Mouse (Mus musculus): ENCODE results near the gene Vangl2. TPM values are rescaled to one million over a fixed set of nuclear protein-coding genes. Genes with fewer than 3 reads are reported as not detected.
"Not testable (repeated sequence)": the region's sequence is repeated elsewhere in the genome, so short reads cannot be mapped to it uniquely, and the experiment has no call there.

Gene Vangl2
- polyA plus RNA-seq, 1 experiment from 2014 or later = 17.3 TPM

- no peaks in the 10 kb centered on the region for H3K27me3 ChIP-seq
- no peak for ATAC-seq (replicated peaks; ENCODE audit: low FRiP score)
- no peak overlapping the region for H3K4me3 ChIP-seq (replicated peaks)
- 90% methylated on average over 4 of the region's 4 CpGs for WGBS
- no peak overlapping the region for H3K9ac ChIP-seq
- no peak overlapping the region for H3K27ac ChIP-seq
- no peaks in the 10 kb centered on the region for H3K36me3 ChIP-seq
- no peaks in the 10 kb centered on the region for H3K9me3 ChIP-seq (replicated peaks)
- no peak overlapping the region for H3K4me2 ChIP-seq
- no peaks in the 10 kb centered on the region for H3K4me1 ChIP-seq
Observed at GRCm38 (mm10) chr1:171975831-171976230, 52.4 kb downstream of the Vangl2 start.

GRCm38 (mm10) chr1:171975377-171975776 lies 52.9 kb downstream of the Vangl2 start:
- WGBS = 90% methylated on average over 9 of the region's 9 CpGs
- H3K9me3 ChIP-seq (replicated peaks) = no peaks in the 10 kb centered on the region
- no peaks in the 10 kb centered on the region for H3K4me1 ChIP-seq
- no peak overlapping the region for H3K4me3 ChIP-seq (replicated peaks)
- no peaks in the 10 kb centered on the region for H3K36me3 ChIP-seq
- ATAC-seq (replicated peaks; ENCODE audit: low FRiP score) = no peak
- H3K4me2 ChIP-seq = no peak overlapping the region
- no peak overlapping the region for H3K27ac ChIP-seq
- H3K9ac ChIP-seq = no peak overlapping the region
- H3K27me3 ChIP-seq = no peaks in the 10 kb centered on the region

- not testable (repeated sequence) for H3K27me3 ChIP-seq; ATAC-seq (replicated peaks; ENCODE audit: low FRiP score); H3K36me3 ChIP-seq; H3K27ac ChIP-seq; H3K4me3 ChIP-seq (replicated peaks); H3K4me1 ChIP-seq; H3K4me2 ChIP-seq; H3K9ac ChIP-seq; H3K9me3 ChIP-seq (replicated peaks)
- 97% methylated on average over 2 of the region's 2 CpGs for WGBS
Observed at GRCm38 (mm10) chr1:171974361-171974760, 53.9 kb downstream of the Vangl2 start.

GRCm38 (mm10) chr1:171970854-171971586 lies 57.2 kb downstream of the Vangl2 start:
- Histone ChIP-seq H3K9ac (no peak overlapping the region), H3K4me1 (no peaks in the 10 kb centered on the region), H3K9me3 (replicated peaks) (no peaks in the 10 kb centered on the region), H3K4me2 (no peak overlapping the region), H3K27me3 (no peaks in the 10 kb centered on the region), H3K36me3 (no peaks in the 10 kb centered on the region), H3K4me3 (replicated peaks) (no peak overlapping the region), H3K27ac (no peak overlapping the region)
- 44% methylated on average over 10 of the region's 10 CpGs for WGBS
- ATAC-seq (replicated peaks; ENCODE audit: low FRiP score) = no peak

GRCm38 (mm10) chr1:171969221-171969620 lies 59.0 kb downstream of the Vangl2 start:
- H3K9ac ChIP-seq = no peak overlapping the region
- H3K27ac ChIP-seq = no peak overlapping the region
- H3K27me3 ChIP-seq = no peaks in the 10 kb centered on the region
- no peak overlapping the region for H3K4me2 ChIP-seq
- no peak for ATAC-seq (replicated peaks; ENCODE audit: low FRiP score)
- 75% methylated on average over 6 of the region's 6 CpGs for WGBS
- H3K4me1 ChIP-seq = no peaks in the 10 kb centered on the region
- H3K9me3 ChIP-seq (replicated peaks) = no peaks in the 10 kb centered on the region
- H3K4me3 ChIP-seq (replicated peaks) = no peak overlapping the region
- no peaks in the 10 kb centered on the region for H3K36me3 ChIP-seq

- H3K4me2 ChIP-seq = no peak overlapping the region
- 74% methylated on average over 6 of the region's 6 CpGs for WGBS
- no peaks in the 10 kb centered on the region for H3K27me3 ChIP-seq
- H3K36me3 ChIP-seq = no peaks in the 10 kb centered on the region
- no peak for ATAC-seq (replicated peaks; ENCODE audit: low FRiP score)
- no peak overlapping the region for H3K9ac ChIP-seq
- no peak overlapping the region for H3K27ac ChIP-seq
- no peaks in the 10 kb centered on the region for H3K9me3 ChIP-seq (replicated peaks)
- H3K4me1 ChIP-seq = no peaks in the 10 kb centered on the region
- no peak overlapping the region for H3K4me3 ChIP-seq (replicated peaks)
Observed at GRCm38 (mm10) chr1:171966054-171966790, 62.0 kb downstream of the Vangl2 start.

GRCm38 (mm10) chr1:171963613-171964012 lies 64.6 kb downstream of the Vangl2 start:
- no peaks in the 10 kb centered on the region for H3K27me3 ChIP-seq
- H3K4me1 ChIP-seq = no peaks in the 10 kb centered on the region
- H3K9ac ChIP-seq = no peak overlapping the region
- WGBS = 58% methylated on average over 6 of the region's 6 CpGs
- no peak overlapping the region for H3K4me3 ChIP-seq (replicated peaks)
- no peaks in the 10 kb centered on the region for H3K36me3 ChIP-seq
- no peaks in the 10 kb centered on the region for H3K9me3 ChIP-seq (replicated peaks)
- no peak overlapping the region for H3K27ac ChIP-seq
- no peak for ATAC-seq (replicated peaks; ENCODE audit: low FRiP score)
- H3K4me2 ChIP-seq = no peak overlapping the region

GRCm38 (mm10) chr1:171961704-171962103 lies 66.5 kb downstream of the Vangl2 start:
- H3K27me3 ChIP-seq = no peaks in the 10 kb centered on the region
- H3K4me1 ChIP-seq = no peaks in the 10 kb centered on the region
- H3K36me3 ChIP-seq = no peaks in the 10 kb centered on the region
- H3K9ac ChIP-seq = no peak overlapping the region
- H3K4me3 ChIP-seq (replicated peaks) = no peak overlapping the region
- H3K9me3 ChIP-seq (replicated peaks) = no peaks in the 10 kb centered on the region
- no peak for ATAC-seq (replicated peaks; ENCODE audit: low FRiP score)
- no peak overlapping the region for H3K27ac ChIP-seq
- no peak overlapping the region for H3K4me2 ChIP-seq
- WGBS = 82% methylated on average over 6 of the region's 6 CpGs

- H3K36me3 ChIP-seq = no peaks in the 10 kb centered on the region
- ATAC-seq (replicated peaks; ENCODE audit: low FRiP score) = no peak
- no peaks in the 10 kb centered on the region for H3K9me3 ChIP-seq (replicated peaks)
- WGBS = 93% methylated on average over 5 of the region's 5 CpGs
- H3K27ac ChIP-seq = no peak overlapping the region
- no peaks in the 10 kb centered on the region for H3K27me3 ChIP-seq
- no peaks in the 10 kb centered on the region for H3K4me1 ChIP-seq
- no peak overlapping the region for H3K4me2 ChIP-seq
- no peak overlapping the region for H3K9ac ChIP-seq
- H3K4me3 ChIP-seq (replicated peaks) = no peak overlapping the region
Observed at GRCm38 (mm10) chr1:171960726-171961125, 67.5 kb downstream of the Vangl2 start.

GRCm38 (mm10) chr1:171957411-171957810 lies 70.8 kb downstream of the Vangl2 start:
- Histone ChIP-seq H3K27me3 (no peaks in the 10 kb centered on the region), H3K9ac (no peak overlapping the region), H3K4me2 (no peak overlapping the region), H3K27ac (no peak overlapping the region), H3K4me1 (no peaks in the 10 kb centered on the region), H3K36me3 (no peaks in the 10 kb centered on the region), H3K9me3 (replicated peaks) (no peaks in the 10 kb centered on the region), H3K4me3 (replicated peaks) (no peak overlapping the region)
- no peak for ATAC-seq (replicated peaks; ENCODE audit: low FRiP score)
- 32% methylated on average over 2 of the region's 2 CpGs for WGBS

- H3K36me3 ChIP-seq = no peaks in the 10 kb centered on the region
- no peaks in the 10 kb centered on the region for H3K9me3 ChIP-seq (replicated peaks)
- no peaks in the 10 kb centered on the region for H3K4me1 ChIP-seq
- H3K27me3 ChIP-seq = no peaks in the 10 kb centered on the region
- H3K4me3 ChIP-seq (replicated peaks) = no peak overlapping the region
- no peak overlapping the region for H3K4me2 ChIP-seq
- no peak overlapping the region for H3K27ac ChIP-seq
- no peak for ATAC-seq (replicated peaks; ENCODE audit: low FRiP score)
- 68% methylated on average over 6 of the region's 6 CpGs for WGBS
- no peak overlapping the region for H3K9ac ChIP-seq
Observed at GRCm38 (mm10) chr1:171955071-171955470, 73.2 kb downstream of the Vangl2 start.
